Mouse (Mus musculus): ENCODE data around the gene Slco1a6.
"Not testable (repeated sequence)": the region's sequence is repeated elsewhere in the genome, so short reads cannot be mapped to it uniquely, and the experiment has no call there.

- not testable (repeated sequence) for TF ChIP-seq CTCF, EP300 (IDR thresholded peaks at IDR 0.05)
Measured at GRCm38 (mm10) chr6:142250738-142251307, 42.5 kb upstream of the Slco1a6 start.
